Mouse (Mus musculus): Measurements from ENCODE around the gene Pon3. TPM values are rescaled to one million over a fixed set of nuclear protein-coding genes. Genes with fewer than 3 reads are reported as not detected.

Pon3 gene
- polyA plus RNA-seq, 1 experiment from 2014 or later, result 44.4 TPM

DNA sequence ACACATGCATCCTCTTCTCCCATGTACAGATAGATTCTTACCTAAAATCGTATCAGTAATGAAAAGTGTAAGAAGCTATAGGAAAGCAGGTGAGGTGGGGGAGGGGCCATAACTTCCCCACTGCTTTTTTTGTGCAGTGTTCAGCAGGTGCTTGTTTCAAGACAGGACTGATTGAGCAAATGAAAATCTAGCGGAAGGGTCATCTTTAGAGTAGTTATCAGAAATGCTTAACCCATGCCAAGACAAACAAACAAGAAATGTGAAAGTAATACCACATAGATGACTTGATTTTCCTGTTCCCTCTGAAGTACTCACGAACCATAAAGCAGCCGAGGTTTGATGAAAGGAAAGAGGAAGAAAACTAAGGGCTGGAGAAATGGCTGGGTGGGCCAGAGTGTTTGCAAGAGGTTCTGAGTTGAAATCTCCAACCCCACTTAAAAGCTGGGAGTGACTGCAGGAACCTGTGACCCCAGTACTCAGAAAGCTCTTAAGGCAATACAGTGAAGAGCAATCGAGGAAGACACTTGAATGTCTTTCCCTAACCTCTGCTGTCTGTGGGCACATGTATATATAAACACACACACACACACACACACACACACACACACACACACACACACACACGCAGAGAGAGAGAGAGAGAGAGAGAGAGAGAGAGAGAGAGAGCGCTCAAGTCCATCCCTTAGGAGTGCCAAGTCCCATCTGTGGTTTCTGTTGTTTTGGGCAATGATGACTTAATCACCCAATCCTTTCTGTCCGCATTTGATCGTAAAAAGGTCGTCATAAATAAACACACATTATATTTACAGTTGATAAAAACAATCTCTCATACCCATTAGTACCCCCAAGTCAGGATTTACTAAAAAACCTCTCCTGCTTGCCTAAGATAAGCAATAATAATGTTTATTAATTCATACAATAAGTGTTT, 6.5 kb upstream of the Pon3 start:
- peaks cover 7% of the 10 kb centered on the region for H3K4me1 ChIP-seq (ENCODE audit: insufficient read depth)
- H3K9ac ChIP-seq (replicated peaks), result no peak overlapping the region
- TF ChIP-seq EP300 (IDR thresholded peaks at IDR 0.05; ENCODE audit: low read depth) (no peak), CTCF (IDR thresholded peaks at IDR 0.05; ENCODE audit: low read depth) (no peak)
- DNase-seq, result no peak
- ATAC-seq, result 0 out of 2 replicates have a peak, but pooled peaks have one; percentile 21
- H3K4me2 ChIP-seq (ENCODE audit: low read depth, low read length), result no peak overlapping the region
- H3K36me3 ChIP-seq (replicated peaks; ENCODE audit: insufficient read depth, low read length), result peaks cover 43% of the 10 kb centered on the region
- WGBS (ENCODE audit: insufficient replicate concordance), result 65% methylated on average over 9 of the region's 10 CpGs
- no peak overlapping the region for H3K27ac ChIP-seq (ENCODE audit: low read depth)
- no peaks in the 10 kb centered on the region for H3K27me3 ChIP-seq (ENCODE audit: insufficient read depth, low read length)
- no peaks in the 10 kb centered on the region for H3K9me3 ChIP-seq (ENCODE audit: low read length)
- no peak overlapping the region for H3K4me3 ChIP-seq (ENCODE audit: low read depth, low read length)

DNA sequence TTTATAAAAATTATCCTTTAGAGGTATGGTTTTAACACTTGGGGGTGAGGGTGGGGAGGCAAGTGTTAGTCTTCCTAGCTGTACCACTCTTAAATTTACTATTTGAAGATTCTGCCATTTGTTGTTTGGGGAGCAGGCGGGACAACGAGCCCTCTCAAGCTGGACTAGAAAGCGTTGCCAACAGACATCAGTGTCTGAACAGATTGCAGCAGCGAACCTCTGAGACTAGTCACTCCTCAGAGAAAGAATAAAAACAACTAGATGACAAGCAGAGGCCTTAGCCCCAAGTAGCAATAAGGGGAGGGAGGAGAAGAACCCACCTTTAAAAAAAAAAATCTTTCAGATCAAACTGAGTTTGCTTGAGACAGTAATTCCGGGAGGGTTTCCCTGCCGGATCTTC, 795 bp downstream of the Pon3 start:
- Histone ChIP-seq H3K4me1 (ENCODE audit: insufficient read depth) (peaks cover 11% of the 10 kb centered on the region), H3K27me3 (ENCODE audit: insufficient read depth, low read length) (no peaks in the 10 kb centered on the region), H3K4me3 (ENCODE audit: low read depth, low read length) (peak overlapping the region; percentile 67), H3K4me2 (ENCODE audit: low read depth, low read length) (peak overlapping the region; percentile 87), H3K27ac (ENCODE audit: low read depth) (no peak overlapping the region), H3K36me3 (replicated peaks; ENCODE audit: insufficient read depth, low read length) (no peaks in the 10 kb centered on the region), H3K9ac (replicated peaks) (peak overlapping the region; percentile 75), H3K9me3 (ENCODE audit: low read length) (no peaks in the 10 kb centered on the region)
- ATAC-seq (no peak), DNase-seq (no peak)
- WGBS (ENCODE audit: insufficient replicate concordance), result 22% methylated on average over 6 of the region's 6 CpGs
- TF ChIP-seq CTCF (IDR thresholded peaks at IDR 0.05; ENCODE audit: low read depth) (no peak), EP300 (IDR thresholded peaks at IDR 0.05; ENCODE audit: low read depth) (no peak)

DNA sequence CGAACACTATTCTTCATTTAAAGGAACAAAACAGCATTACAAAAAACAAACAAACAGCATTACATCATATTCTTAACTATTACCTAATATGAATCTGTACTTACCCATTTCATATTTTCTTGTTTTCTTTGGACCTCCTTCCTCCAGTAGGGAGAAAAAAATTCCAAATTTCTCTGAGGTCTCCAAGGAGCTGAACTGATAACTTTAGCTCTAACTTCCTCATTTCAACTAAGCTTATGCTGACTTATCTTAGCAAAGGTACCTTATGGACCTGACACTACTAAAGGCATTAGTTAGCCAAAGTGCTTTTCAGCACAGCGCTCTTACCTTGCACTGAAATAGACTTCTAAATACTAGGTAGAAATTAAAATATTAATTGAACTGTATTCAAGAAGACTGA, 1.2 kb downstream of the Pon3 start:
- Histone ChIP-seq H3K4me2 (ENCODE audit: low read depth, low read length) (peak overlapping the region; percentile 87), H3K27me3 (ENCODE audit: insufficient read depth, low read length) (no peaks in the 10 kb centered on the region), H3K36me3 (replicated peaks; ENCODE audit: insufficient read depth, low read length) (no peaks in the 10 kb centered on the region), H3K4me3 (ENCODE audit: low read depth, low read length) (peak overlapping the region; percentile 67), H3K9me3 (ENCODE audit: low read length) (no peaks in the 10 kb centered on the region), H3K4me1 (ENCODE audit: insufficient read depth) (peaks cover 11% of the 10 kb centered on the region), H3K9ac (replicated peaks) (no peak overlapping the region), H3K27ac (ENCODE audit: low read depth) (no peak overlapping the region)
- no peak for TF ChIP-seq EP300 (IDR thresholded peaks at IDR 0.05; ENCODE audit: low read depth)
- no peak for TF ChIP-seq CTCF (IDR thresholded peaks at IDR 0.05; ENCODE audit: low read depth)
- ATAC-seq (no peak), DNase-seq (no peak)
- 80% methylated on average over 2 of the region's 2 CpGs for WGBS (ENCODE audit: insufficient replicate concordance)

DNA sequence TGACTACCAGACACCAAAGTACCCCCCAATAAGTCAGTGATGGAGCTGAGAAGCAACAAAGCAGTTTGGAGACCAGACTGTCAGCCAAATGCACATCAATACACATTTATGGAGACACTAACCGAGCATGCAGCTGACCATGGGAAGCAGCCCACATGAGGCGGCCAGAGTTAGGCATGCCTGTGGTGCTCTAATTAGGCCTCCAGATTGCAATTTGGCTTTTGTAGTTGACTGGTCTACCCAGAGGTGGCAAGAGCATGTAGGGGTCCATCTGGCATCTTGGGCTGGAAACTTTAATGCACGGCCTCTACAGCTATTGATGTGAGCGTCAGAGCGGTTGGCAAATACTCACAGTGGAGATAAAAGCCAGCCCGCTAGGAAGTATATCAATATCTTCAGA, 10.2 kb downstream of the Pon3 start:
- no peak for ATAC-seq

DNA sequence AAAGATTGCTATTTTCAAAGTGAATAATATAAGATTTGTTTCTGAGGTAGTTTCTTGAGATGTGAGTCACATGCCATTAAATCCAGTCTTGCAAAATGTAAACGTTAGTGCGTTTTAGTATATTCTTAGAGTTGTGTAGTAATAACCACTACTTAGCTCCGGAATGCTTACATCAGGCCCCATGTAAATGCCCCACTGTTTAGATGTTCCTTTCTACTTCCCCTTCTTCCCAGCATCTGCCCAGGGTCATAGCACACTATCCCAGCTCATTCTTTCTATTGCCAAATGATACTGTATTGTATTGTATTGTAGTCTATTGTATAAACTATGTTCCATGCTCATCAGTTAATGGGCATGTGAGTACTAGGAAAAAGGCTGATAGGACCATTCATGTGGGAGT, 17.3 kb downstream of the Pon3 start:
- Histone ChIP-seq H3K27ac (ENCODE audit: low read depth) (no peak overlapping the region), H3K9me3 (ENCODE audit: low read length) (no peaks in the 10 kb centered on the region), H3K4me3 (ENCODE audit: low read depth, low read length) (no peak overlapping the region), H3K4me1 (ENCODE audit: insufficient read depth) (peaks cover 5% of the 10 kb centered on the region), H3K4me2 (ENCODE audit: low read depth, low read length) (no peak overlapping the region), H3K36me3 (replicated peaks; ENCODE audit: insufficient read depth, low read length) (peaks cover 12% of the 10 kb centered on the region; the same call in 1 of the 2 replicates), H3K27me3 (ENCODE audit: insufficient read depth, low read length) (no peaks in the 10 kb centered on the region), H3K9ac (replicated peaks) (no peak overlapping the region)
- no peak for DNase-seq
- TF ChIP-seq CTCF (IDR thresholded peaks at IDR 0.05; ENCODE audit: low read depth), result no peak
- TF ChIP-seq EP300 (IDR thresholded peaks at IDR 0.05; ENCODE audit: low read depth), result no peak
- WGBS (ENCODE audit: insufficient replicate concordance), result 80% methylated on average over 3 of the region's 3 CpGs
- ATAC-seq, result no peak

More for the DNA sequence above, 10.2 kb downstream of the Pon3 start:
- no peaks in the 10 kb centered on the region for H3K9me3 ChIP-seq (ENCODE audit: low read length)
- H3K4me1 ChIP-seq (ENCODE audit: insufficient read depth), result no peaks in the 10 kb centered on the region
- no peak overlapping the region for H3K27ac ChIP-seq (ENCODE audit: low read depth)
- H3K4me3 ChIP-seq (ENCODE audit: low read depth, low read length), result no peak overlapping the region
- no peak overlapping the region for H3K9ac ChIP-seq (replicated peaks)
- H3K27me3 ChIP-seq (ENCODE audit: insufficient read depth, low read length), result no peaks in the 10 kb centered on the region
- H3K4me2 ChIP-seq (ENCODE audit: low read depth, low read length), result no peak overlapping the region
- no peak for TF ChIP-seq EP300 (IDR thresholded peaks at IDR 0.05; ENCODE audit: low read depth)
- no peak for TF ChIP-seq CTCF (IDR thresholded peaks at IDR 0.05; ENCODE audit: low read depth)
- no peak for DNase-seq
- WGBS (ENCODE audit: insufficient replicate concordance), result 85% methylated on average over 6 of the region's 6 CpGs
- peaks cover 9% of the 10 kb centered on the region; the same call in 1 of the 2 replicates for H3K36me3 ChIP-seq (replicated peaks; ENCODE audit: insufficient read depth, low read length)

DNA sequence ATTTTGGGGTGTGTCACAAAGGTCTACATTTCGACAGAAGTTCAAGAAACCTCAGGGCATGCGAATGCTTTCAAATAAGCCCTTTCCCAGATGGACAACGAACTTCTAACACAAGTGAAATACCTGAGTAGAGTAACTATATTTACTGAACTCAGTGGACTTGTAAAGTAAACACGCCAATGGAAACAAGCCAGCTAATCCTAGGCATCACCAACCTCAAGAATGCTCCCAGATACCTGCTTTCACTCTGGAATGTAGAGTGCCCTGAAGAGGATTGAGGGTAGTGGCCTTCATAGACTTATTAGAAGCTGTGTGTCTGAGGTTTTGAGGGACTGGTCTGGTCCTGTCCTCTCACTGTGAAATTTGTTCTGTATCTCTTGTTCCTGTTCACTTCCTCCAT, 18.6 kb downstream of the Pon3 start:
- no peak for DNase-seq
- Histone ChIP-seq H3K4me1 (ENCODE audit: insufficient read depth) (peaks cover 5% of the 10 kb centered on the region), H3K4me3 (ENCODE audit: low read depth, low read length) (no peak overlapping the region), H3K36me3 (replicated peaks; ENCODE audit: insufficient read depth, low read length) (peaks cover 12% of the 10 kb centered on the region; the same call in 1 of the 2 replicates), H3K9ac (replicated peaks) (no peak overlapping the region), H3K27ac (ENCODE audit: low read depth) (peak overlapping the region; percentile 7; the same call in 1 of the 2 replicates), H3K9me3 (ENCODE audit: low read length) (no peaks in the 10 kb centered on the region), H3K4me2 (ENCODE audit: low read depth, low read length) (no peak overlapping the region), H3K27me3 (ENCODE audit: insufficient read depth, low read length) (no peaks in the 10 kb centered on the region)
- ATAC-seq, result peak; percentile 35; the same call in 1 of the 2 replicates
- WGBS (ENCODE audit: insufficient replicate concordance), result 57% methylated on average over 4 of the region's 4 CpGs
- TF ChIP-seq CTCF (IDR thresholded peaks at IDR 0.05; ENCODE audit: low read depth), result no peak
- no peak for TF ChIP-seq EP300 (IDR thresholded peaks at IDR 0.05; ENCODE audit: low read depth)
